Mouse (Mus musculus): ENCODE data around the gene Snph. TPM values are rescaled to one million over a fixed set of nuclear protein-coding genes. Genes with fewer than 3 reads are reported as not detected.

Gene Snph
- polyA plus RNA-seq, 1 experiment = 0.31 TPM

GRCm38 (mm10) chr2:151575699-151576389, 56.5 kb downstream of the Snph start:
- DNase-seq = peak; percentile 93
- Histone ChIP-seq H3K27me3 (replicated peaks; ENCODE audit: control insufficient read depth, insufficient read depth, low read length) (no peaks in the 10 kb centered on the region), H3K4me3 (ENCODE audit: insufficient read depth, low read depth, low read length) (peak overlapping the region; percentile 62), H3K27ac (ENCODE audit: insufficient read depth, low read depth, low read length) (0 out of 2 replicates have a peak overlapping the region, but pooled peaks have one; percentile 8), H3K4me1 (ENCODE audit: control insufficient read depth, insufficient read depth, low read length) (no peaks in the 10 kb centered on the region; the same call in 1 of the 2 replicates), H3K36me3 (ENCODE audit: control insufficient read depth, insufficient read depth, low read length) (no peaks in the 10 kb centered on the region)
- WGBS = 1% methylated on average over 38 of the region's 38 CpGs
- TF ChIP-seq POLR2A (IDR thresholded peaks at IDR 0.05; ENCODE audit: low read depth, low read length) (peak; percentile 81), CTCF (conservative IDR thresholded peaks at IDR 0.05; ENCODE audit: insufficient read depth, insufficient read length, low read depth, low read length) (no peak)

GRCm38 (mm10) chr2:151575119-151575698, 57.2 kb downstream of the Snph start:
- DNase-seq = peak; percentile 53
- 23% methylated on average over 7 of the region's 7 CpGs for WGBS

GRCm38 (mm10) chr2:151574607-151575006, 57.8 kb downstream of the Snph start:
- H3K4me1 ChIP-seq (ENCODE audit: control insufficient read depth, insufficient read depth, low read length) = no peaks in the 10 kb centered on the region; the same call in 1 of the 2 replicates
- DNase-seq = no peak
- 79% methylated on average over 5 of the region's 5 CpGs for WGBS
- TF ChIP-seq CTCF (conservative IDR thresholded peaks at IDR 0.05; ENCODE audit: insufficient read depth, insufficient read length, low read depth, low read length) (no peak), POLR2A (IDR thresholded peaks at IDR 0.05; ENCODE audit: low read depth, low read length) (no peak)
- H3K27me3 ChIP-seq (replicated peaks; ENCODE audit: control insufficient read depth, insufficient read depth, low read length) = no peaks in the 10 kb centered on the region
- H3K4me3 ChIP-seq (ENCODE audit: insufficient read depth, low read depth, low read length) = no peak overlapping the region
- H3K36me3 ChIP-seq (ENCODE audit: control insufficient read depth, insufficient read depth, low read length) = no peaks in the 10 kb centered on the region
- no peak overlapping the region for H3K27ac ChIP-seq (ENCODE audit: insufficient read depth, low read depth, low read length)

More at GRCm38 (mm10) chr2:151575119-151575698, 57.2 kb downstream of the Snph start:
- Histone ChIP-seq H3K36me3 (ENCODE audit: control insufficient read depth, insufficient read depth, low read length) (no peaks in the 10 kb centered on the region), H3K27ac (ENCODE audit: insufficient read depth, low read depth, low read length) (0 out of 2 replicates have a peak overlapping the region, but pooled peaks have one; percentile 8), H3K4me3 (ENCODE audit: insufficient read depth, low read depth, low read length) (peak overlapping the region; percentile 62), H3K27me3 (replicated peaks; ENCODE audit: control insufficient read depth, insufficient read depth, low read length) (no peaks in the 10 kb centered on the region), H3K4me1 (ENCODE audit: control insufficient read depth, insufficient read depth, low read length) (no peaks in the 10 kb centered on the region; the same call in 1 of the 2 replicates)
- TF ChIP-seq POLR2A (IDR thresholded peaks at IDR 0.05; ENCODE audit: low read depth, low read length) = no peak
- no peak for TF ChIP-seq CTCF (conservative IDR thresholded peaks at IDR 0.05; ENCODE audit: insufficient read depth, insufficient read length, low read depth, low read length)

- no peak overlapping the region for H3K4me3 ChIP-seq (ENCODE audit: insufficient read depth, low read depth, low read length)
- DNase-seq = no peak
- H3K36me3 ChIP-seq (ENCODE audit: control insufficient read depth, insufficient read depth, low read length) = no peaks in the 10 kb centered on the region
- TF ChIP-seq POLR2A (IDR thresholded peaks at IDR 0.05; ENCODE audit: low read depth, low read length) = no peak
- WGBS = 73% methylated on average over 3 of the region's 3 CpGs
- no peaks in the 10 kb centered on the region; the same call in 1 of the 2 replicates for H3K4me1 ChIP-seq (ENCODE audit: control insufficient read depth, insufficient read depth, low read length)
- H3K27me3 ChIP-seq (replicated peaks; ENCODE audit: control insufficient read depth, insufficient read depth, low read length) = no peaks in the 10 kb centered on the region
- H3K27ac ChIP-seq (ENCODE audit: insufficient read depth, low read depth, low read length) = no peak overlapping the region
Observed at GRCm38 (mm10) chr2:151573667-151574066, 58.7 kb downstream of the Snph start.

- no peak within 1 kb of the TSS for H3K27ac ChIP-seq (ENCODE audit: insufficient read depth, low read depth, low read length)
- H3K4me3 ChIP-seq (ENCODE audit: insufficient read depth, low read depth, low read length) = no peak within 1 kb of the TSS
- no peaks in the 10 kb centered on the region; the same call in 1 of the 2 replicates for H3K4me1 ChIP-seq (ENCODE audit: control insufficient read depth, insufficient read depth, low read length)
- TF ChIP-seq POLR2A (IDR thresholded peaks at IDR 0.05; ENCODE audit: low read depth, low read length) (no peak), CTCF (conservative IDR thresholded peaks at IDR 0.05; ENCODE audit: insufficient read depth, insufficient read length, low read depth, low read length) (no peak)
- DNase-seq = peak; percentile 18
- no peaks in the 10 kb centered on the region for H3K36me3 ChIP-seq (ENCODE audit: control insufficient read depth, insufficient read depth, low read length)
- no peaks in the 10 kb centered on the region for H3K27me3 ChIP-seq (replicated peaks; ENCODE audit: control insufficient read depth, insufficient read depth, low read length)
- WGBS = 70% methylated on average over 17 of the region's 17 CpGs
Observed at GRCm38 (mm10) chr2:151571873-151572700, 60.3 kb downstream of the Snph start, which contains the start of gene Sdcbp2. Gene Sdcbp2, plus strand, starts transcription at chr2:151572622.

GRCm38 (mm10) chr2:151569452-151569851, 62.9 kb downstream of the Snph start:
- TF ChIP-seq CTCF (conservative IDR thresholded peaks at IDR 0.05; ENCODE audit: insufficient read depth, insufficient read length, low read depth, low read length) (no peak), POLR2A (IDR thresholded peaks at IDR 0.05; ENCODE audit: low read depth, low read length) (no peak)
- 83% methylated on average over 2 of the region's 2 CpGs for WGBS

More at GRCm38 (mm10) chr2:151569452-151569851, 62.9 kb downstream of the Snph start:
- no peak for DNase-seq
- Histone ChIP-seq H3K36me3 (ENCODE audit: control insufficient read depth, insufficient read depth, low read length) (no peaks in the 10 kb centered on the region), H3K4me3 (ENCODE audit: insufficient read depth, low read depth, low read length) (no peak overlapping the region), H3K27me3 (replicated peaks; ENCODE audit: control insufficient read depth, insufficient read depth, low read length) (no peaks in the 10 kb centered on the region), H3K4me1 (ENCODE audit: control insufficient read depth, insufficient read depth, low read length) (no peaks in the 10 kb centered on the region), H3K27ac (ENCODE audit: insufficient read depth, low read depth, low read length) (no peak overlapping the region)

Measured in kidney, adult 2 months (tissue).